Mouse (Mus musculus) cerebellum, adult 2 months (tissue): ENCODE measurements around the gene BC147527. TPM values are rescaled to one million over a fixed set of nuclear protein-coding genes. Genes with fewer than 3 reads are reported as not detected.
"Not testable (repeated sequence)": the region's sequence is repeated elsewhere in the genome, so short reads cannot be mapped to it uniquely, and the experiment has no call there.

Source experiments
- DNase-seq, 2 experiments: peaks; one replicate each; pipeline ENCODE4 v3.0.0; 2021
- H3K27ac ChIP-seq: fragments of 200-500 bp; 2 replicates; pipeline ENCODE4 v1.5.1; 2012; ENCODE audit warnings: low read length, control low read depth, inconsistent platforms; ENCODE audit not compliant: insufficient read depth
- H3K27me3 ChIP-seq: fragments of 200-500 bp; 2 replicates; pipeline ENCODE4 v1.6.1; 2012; ENCODE audit warnings: inconsistent platforms, mild to moderate bottlenecking, low read length, moderate library complexity; ENCODE audit not compliant: control insufficient read depth, insufficient read depth
- H3K4me1 ChIP-seq: fragments of 200-500 bp; 2 replicates; pipeline ENCODE4 v1.6.1; 2011; ENCODE audit warnings: low read length; ENCODE audit not compliant: control insufficient read depth, insufficient read depth
- H3K4me3 ChIP-seq: fragments of 200-500 bp; replicated peaks from 2 replicates; pipeline ENCODE3; 2011; ENCODE audit warnings: mild to moderate bottlenecking, low read depth, low read length, control low read depth; ENCODE audit not compliant: insufficient read depth
- CTCF ChIP-seq: fragments of 200-500 bp; IDR thresholded peaks from 2 replicates; pipeline ENCODE4 v1.5.1; 2011; ENCODE audit warnings: low read depth, mild to moderate bottlenecking, control low read depth, low read length, moderate library complexity, borderline replicate concordance; ENCODE audit not compliant: insufficient read depth
- POLR2A ChIP-seq: fragments of 200-500 bp; IDR thresholded peaks from 2 replicates; pipeline ENCODE4 v1.6.1; 2011; ENCODE audit warnings: low read length, control low read depth, borderline replicate concordance; ENCODE audit not compliant: insufficient read depth
- WGBS: fragments of 180-500 bp; shearing (Covaris S2); methylation state at CpG from one replicate; pipeline ENCODE4 v1.1.7; 2018; 5-methylcytosine and 5-hydroxymethylcytosine counted together
- polyA plus RNA-seq: library from polyadenylated mRNA; depleted of rRNA; stranded (reverse); fragments of >200 nt; gene quantifications from 2 replicates; pipeline ENCODE4 v1.2.3, GENCODE M21; 2012; rRNA removed

The BC147527 gene
- polyA plus RNA-seq, 1 experiment, result not detected

- DNase-seq, result no peak
- 77% methylated on average over 4 of the region's 4 CpGs for WGBS
Observed at GRCm38 (mm10) chr13:120300853-120301252, 661 bp downstream of the BC147527 start.

GRCm38 (mm10) chr13:120310749-120311148 lies 10.6 kb downstream of the BC147527 start:
- WGBS, result 84% methylated on average over 4 of the region's 4 CpGs

More at GRCm38 (mm10) chr13:120300853-120301252, 661 bp downstream of the BC147527 start:
- Histone ChIP-seq H3K4me1 (no peaks in the 10 kb centered on the region), H3K27ac (no peak overlapping the region), H3K27me3 (no peaks in the 10 kb centered on the region), H3K4me3 (no peak overlapping the region)
- TF ChIP-seq CTCF, result no peak
- TF ChIP-seq POLR2A, result no peak

GRCm38 (mm10) chr13:120313584-120313983 lies 13.4 kb downstream of the BC147527 start:
- WGBS, result 45% methylated on average over 14 of the region's 14 CpGs
- Histone ChIP-seq H3K27me3 (no peaks in the 10 kb centered on the region), H3K27ac (no peak overlapping the region), H3K4me3 (no peak overlapping the region), H3K4me1 (no peaks in the 10 kb centered on the region)
- DNase-seq, result no peak
- TF ChIP-seq CTCF (no peak), POLR2A (no peak)

More at GRCm38 (mm10) chr13:120310749-120311148, 10.6 kb downstream of the BC147527 start:
- TF ChIP-seq CTCF, result no peak
- no peak for TF ChIP-seq POLR2A
- no peaks in the 10 kb centered on the region for H3K27me3 ChIP-seq
- no peak for DNase-seq
- H3K4me1 ChIP-seq, result no peaks in the 10 kb centered on the region
- H3K4me3 ChIP-seq, result no peak overlapping the region
- H3K27ac ChIP-seq, result no peak overlapping the region

GRCm38 (mm10) chr13:120316578-120316977 lies 16.4 kb downstream of the BC147527 start, which contains the start of gene Tcstv3:
Gene Tcstv3, plus strand, starts transcription at chr13:120316878.
- H3K27me3 ChIP-seq, H3K4me3 ChIP-seq, H3K27ac ChIP-seq, DNase-seq, H3K4me1 ChIP-seq: not testable (repeated sequence)
- 62% methylated on average over 3 of the region's 3 CpGs for WGBS

GRCm38 (mm10) chr13:120320183-120320582 lies 20.0 kb downstream of the BC147527 start:
- TF ChIP-seq CTCF (no peak), POLR2A (no peak)
- H3K27ac ChIP-seq, result no peak overlapping the region
- no peaks in the 10 kb centered on the region for H3K4me1 ChIP-seq
- DNase-seq, result no peak
- H3K27me3 ChIP-seq, result no peaks in the 10 kb centered on the region
- 75% methylated on average over 3 of the region's 3 CpGs for WGBS
- no peak overlapping the region for H3K4me3 ChIP-seq

GRCm38 (mm10) chr13:120320721-120321120 lies 20.5 kb downstream of the BC147527 start:
- 95% methylated on average over 1 of the region's 1 CpGs for WGBS
- no peak for DNase-seq
- Histone ChIP-seq H3K4me1 (no peaks in the 10 kb centered on the region), H3K27me3 (no peaks in the 10 kb centered on the region), H3K4me3 (no peak overlapping the region), H3K27ac (no peak overlapping the region)
- TF ChIP-seq POLR2A (no peak), CTCF (no peak)

Other genes with a start within 250 kb of the BC147527 start
- 0.06 TPM in 1 of 2 replicates, not detected in the other for gene Gm21188, start 248.2 kb upstream of the BC147527 start, polyA plus RNA-seq
- gene Gm20767, start 160.1 kb upstream of the BC147527 start, polyA plus RNA-seq, result not detected in 2 replicates
- gene Gm21818, start 128.0 kb upstream of the BC147527 start, polyA plus RNA-seq, result not detected in 2 replicates
- not detected in 2 replicates for gene Gm21762, start 84.4 kb upstream of the BC147527 start, polyA plus RNA-seq
- not detected in 2 replicates for gene Gm21731, start 61.3 kb upstream of the BC147527 start, polyA plus RNA-seq
- not detected in 2 replicates for gene AF067061, start 37.3 kb upstream of the BC147527 start, polyA plus RNA-seq
- gene Tcstv3, start 16.5 kb downstream of the BC147527 start, polyA plus RNA-seq, result not detected in 2 replicates